Mouse (Mus musculus) c-Kit-positive CD71-positive TER-119-negative erythroid progenitor cells, embryonic 14.5 days (primary cell): ENCODE measurements around the gene Zdhhc13.

ENCODE experiments used
- DNase-seq: peaks from one replicate; pipeline ENCODE4 v3.0.0-alpha.2; 2013; ENCODE audit warnings: low read depth

Gene Zdhhc13

DNA sequence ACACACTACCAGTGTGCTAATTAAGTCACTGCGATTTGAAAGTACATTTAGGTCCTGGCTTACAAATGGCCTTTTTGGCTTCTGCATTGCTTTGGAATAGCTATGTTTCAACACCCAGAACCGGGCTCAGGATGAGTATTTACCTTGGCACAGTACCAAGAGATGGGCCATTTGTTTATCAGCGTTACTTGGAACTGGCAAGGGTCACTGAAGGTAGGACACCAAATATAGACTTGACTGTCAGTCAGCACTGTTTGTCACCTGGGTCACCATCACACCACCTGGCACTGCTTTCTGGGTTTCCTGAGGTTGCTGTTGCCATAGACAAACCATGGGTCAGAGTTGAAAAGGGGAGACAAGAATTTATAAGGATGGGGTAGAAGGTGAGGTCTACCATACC is 53.5 kb downstream of the Zdhhc13 start:
- no peak for DNase-seq

DNA sequence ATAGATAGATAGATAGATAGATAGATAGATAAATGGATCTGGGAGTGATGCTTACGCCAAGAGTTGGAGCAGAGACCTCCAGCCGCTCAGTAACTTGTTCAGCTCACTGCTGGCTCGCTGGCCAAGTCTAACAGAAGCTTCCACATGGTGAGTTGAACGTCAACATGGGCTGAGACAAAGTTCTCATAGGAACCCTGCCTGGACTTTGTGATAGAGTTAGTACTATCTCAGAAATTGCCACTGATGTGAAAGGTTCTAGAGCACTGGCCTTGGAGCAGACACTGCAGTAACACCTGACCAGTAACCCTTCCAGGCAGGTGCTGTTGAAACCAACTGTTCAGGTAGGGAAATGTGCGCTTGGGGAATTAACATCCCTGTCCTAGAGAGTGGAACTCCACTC is 54.7 kb downstream of the Zdhhc13 start:
- no peak for DNase-seq

DNA sequence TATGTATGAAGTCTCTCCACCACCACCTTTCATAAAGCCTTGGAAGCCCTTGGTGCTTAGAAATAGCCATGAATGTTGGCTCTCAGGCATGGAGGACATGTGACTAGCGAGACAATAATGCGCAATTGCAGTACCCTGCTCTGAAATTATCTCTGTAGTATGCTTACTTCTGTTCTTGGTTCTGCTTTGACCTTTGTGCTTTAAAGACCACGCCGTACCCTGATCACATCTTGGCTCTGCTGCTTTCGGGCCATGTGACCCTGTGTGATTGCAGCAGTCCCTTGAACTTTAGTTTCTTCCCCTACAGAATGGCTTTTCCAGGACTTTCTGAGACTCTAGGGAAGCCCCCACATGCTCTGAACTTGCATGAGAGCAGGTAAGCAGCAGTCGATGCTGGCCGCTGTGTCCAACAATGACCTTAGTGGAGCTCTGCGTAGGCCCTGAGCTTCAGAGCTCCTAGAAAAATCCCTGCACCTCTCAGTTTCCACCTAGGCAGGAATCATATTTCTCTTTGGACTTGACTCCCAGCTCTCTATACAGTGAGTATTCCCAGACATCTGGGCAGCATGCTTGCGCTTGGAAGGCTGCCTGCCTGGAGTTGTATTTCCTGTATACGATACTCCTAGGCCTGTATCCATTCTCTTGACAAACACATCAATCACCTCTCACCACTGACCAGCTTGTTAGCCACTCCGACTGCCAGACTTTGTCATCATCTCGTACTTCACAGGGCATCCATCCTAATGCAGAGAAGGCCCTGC is 56.6 kb downstream of the Zdhhc13 start:
- no peak for DNase-seq

DNA sequence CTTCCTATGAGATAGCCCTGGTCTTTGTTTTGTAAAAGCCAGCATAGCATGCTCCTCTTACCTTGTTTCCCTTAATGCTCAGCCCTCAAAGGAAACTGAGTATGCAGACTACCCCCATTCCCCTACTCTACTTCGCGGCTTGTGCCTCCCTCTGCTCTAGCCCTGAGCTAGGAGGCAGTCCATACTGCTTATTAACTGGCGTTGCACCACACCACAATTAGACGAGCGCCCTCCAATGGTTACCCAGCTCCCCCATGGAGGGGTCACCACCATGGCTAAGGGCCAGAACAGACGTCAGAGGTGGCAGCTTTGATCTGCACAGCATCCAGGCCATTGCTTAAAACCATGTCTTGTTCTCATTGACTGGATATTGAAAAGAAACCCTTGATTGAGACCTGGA is 58.0 kb downstream of the Zdhhc13 start:
- no peak for DNase-seq

DNA sequence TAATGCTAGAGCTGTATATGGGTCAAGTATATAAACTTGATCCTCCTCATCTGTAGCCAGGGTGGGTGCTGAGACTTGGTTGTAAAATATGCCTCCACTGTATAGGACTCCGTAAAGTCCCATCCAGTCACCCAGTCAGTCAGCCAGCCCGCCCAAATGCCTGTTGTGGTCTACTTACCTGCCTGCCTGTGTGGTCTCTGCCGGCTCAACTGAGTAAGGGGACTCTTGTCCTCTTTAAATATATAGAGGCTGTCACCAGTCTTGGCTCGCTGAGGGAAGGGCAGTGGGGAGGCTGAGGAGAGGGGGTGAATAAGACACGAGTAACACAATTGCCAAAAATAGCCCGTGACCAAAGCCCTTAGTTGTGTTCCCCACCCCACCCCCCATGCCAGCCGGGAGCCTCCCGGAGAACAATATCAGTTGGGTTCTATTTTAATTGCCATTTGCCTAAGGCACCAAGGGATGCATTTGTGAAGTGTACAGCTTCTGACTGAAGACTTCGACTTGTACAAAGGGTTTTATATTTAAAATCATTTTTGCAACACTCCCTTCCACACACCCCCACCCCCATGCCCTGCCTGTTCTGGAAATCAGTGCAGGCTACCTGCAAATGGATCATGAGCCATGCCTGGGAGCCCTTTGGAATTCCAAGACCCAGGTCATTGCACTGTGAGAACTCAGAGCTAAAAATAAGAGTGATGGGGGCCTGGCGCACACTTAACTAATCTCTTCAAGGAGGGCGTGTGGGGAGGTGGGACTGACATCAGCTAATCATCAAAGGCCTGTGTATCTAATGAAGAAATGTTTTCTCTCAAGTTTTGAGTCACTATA is 59.2 kb downstream of the Zdhhc13 start, which contains the start of gene Csrp3:
Gene Csrp3, minus strand, starts transcription at position 214 of the 831 bp plus-strand sequence.
- DNase-seq = no peak

DNA sequence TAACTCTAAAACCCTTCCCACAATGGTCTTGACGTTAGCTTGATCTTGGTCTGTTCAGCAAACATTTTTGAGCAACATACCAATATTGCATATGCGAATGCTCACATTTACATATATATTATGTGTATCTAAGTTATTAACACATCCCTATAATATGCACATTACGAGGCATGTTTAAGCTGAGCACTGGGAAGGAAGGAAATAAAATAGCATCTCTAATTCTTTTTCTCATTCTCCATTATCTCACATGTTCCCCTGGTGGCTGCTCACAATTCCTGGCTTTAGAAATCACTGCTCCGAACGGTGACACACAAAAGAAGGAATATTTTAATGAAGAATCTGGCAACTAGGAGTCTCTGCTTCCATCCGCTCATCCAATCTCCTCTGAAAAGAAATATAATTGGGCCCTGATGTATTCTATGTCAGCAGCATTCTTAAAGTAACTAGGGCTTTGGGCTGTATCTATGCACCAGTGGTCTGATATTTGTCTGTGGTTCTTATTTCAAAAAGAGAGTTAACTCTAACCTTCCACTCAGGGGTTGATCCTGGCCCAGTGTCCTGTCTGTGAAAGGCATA is 62.8 kb downstream of the Zdhhc13 start:
- no peak for DNase-seq

DNA sequence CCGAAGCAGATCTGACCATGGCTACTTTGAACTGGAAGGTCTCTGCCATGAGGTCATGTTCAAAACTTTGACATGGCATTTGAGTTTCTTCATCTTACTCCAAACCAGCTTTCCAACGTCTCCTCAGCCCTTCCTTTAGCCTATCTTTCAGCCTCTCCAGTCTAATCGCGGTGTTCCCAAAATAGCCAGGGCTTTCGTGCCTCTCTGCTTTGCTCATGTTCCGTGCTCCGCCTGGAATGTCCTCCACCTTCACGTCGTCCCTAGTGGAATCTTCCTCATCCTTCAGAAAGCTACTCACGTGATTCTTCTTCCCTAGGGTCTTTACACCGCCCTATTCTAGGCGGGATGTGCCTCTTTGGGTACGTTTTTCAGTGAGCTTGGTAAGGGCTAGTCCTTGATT is 64.7 kb downstream of the Zdhhc13 start:
- no peak for DNase-seq

DNA sequence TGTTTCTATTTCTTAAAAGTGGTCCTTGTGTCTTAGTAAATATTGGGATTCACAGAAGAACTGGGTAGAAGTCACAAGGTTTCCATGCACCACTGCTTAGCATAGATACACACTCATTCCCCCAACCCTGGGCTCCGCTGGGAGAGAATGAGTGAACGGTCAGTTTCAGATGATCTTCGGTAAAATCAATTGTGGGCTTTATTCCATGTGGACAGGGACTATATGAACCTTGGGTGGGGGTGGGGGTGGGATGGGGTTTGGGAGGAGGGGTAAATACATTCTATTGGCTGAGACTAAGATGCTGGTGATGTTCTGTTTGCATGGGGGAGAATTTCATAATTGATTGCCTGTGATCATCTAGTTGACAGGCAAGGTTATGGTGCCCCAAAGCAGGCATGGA is 66.7 kb downstream of the Zdhhc13 start:
- DNase-seq = no peak

DNA sequence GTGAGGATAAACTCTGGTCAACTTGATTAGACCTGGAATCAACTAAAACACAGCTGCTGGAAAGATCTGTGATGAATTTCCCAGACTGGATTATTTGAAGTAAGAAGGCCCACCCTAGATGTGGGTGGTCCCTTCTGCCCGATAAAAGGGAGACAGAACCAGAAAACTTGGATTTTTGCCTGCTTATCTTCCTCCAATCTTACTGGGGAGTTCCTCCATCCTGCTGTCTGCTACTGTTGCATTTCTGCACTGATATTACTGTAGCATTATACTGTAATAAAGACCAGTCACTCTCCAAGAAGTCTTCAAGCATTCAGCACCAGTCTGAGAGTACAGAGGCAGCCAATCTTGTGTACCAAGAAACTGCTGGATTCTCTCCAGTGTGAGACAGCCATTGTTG is 69.5 kb downstream of the Zdhhc13 start:
- no peak for DNase-seq

DNA sequence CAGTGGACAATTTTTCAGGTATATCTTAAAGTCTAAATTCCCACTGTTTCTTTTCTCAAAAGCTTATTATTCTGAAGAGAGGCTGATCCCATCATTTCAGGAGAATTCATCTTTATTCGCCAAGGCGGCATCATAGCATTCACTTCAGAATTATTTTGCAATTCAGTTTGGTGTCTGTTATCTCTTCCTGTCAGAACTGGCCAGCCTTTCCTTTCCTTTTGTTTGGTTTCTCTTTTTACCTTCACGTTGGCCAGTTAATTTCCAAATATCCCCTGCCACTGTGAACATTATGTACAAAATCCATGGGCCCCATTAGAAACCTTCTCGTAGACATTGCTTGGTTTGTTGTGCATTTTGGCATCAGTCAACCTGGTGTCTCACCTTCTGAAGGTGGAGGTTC is 70.6 kb downstream of the Zdhhc13 start:
- no peak for DNase-seq

DNA sequence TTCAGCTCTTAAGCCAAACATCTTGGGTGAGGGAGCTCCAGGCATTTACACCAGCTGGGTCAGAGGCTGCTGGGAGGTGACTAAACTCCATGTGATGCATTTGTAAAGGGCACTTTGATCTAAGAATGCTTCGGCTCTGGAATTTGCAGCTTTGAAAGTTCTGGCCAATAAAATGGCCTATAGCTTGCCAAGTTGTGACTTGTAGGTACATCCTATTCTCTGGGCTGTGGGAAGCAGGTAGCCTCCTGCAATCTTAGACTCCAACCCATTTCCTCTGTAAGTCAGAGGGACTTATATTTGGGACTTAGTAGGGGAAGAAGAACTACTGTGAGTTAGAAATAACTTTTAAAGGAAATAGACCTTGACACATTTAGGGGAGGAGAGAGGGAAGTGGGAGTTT is 72.1 kb downstream of the Zdhhc13 start:
- no peak for DNase-seq

DNA sequence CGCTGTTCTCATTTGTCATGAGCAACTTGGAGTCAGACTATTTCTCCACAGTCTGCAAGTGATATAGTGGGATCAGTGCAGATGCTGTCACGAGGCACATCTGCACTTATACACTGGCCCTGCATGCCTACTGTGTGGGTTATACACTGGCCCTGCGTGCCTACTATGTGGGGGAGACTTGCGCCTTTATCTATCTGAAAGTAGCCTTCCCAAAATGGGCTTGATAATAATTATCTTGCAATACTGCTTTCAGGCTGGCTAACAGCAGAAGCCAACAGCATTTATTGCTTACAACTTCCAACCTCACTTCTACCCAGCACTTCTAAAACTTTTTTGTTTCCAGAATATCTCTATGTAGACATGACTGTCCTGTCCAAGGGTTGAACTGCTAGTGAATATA is 73.0 kb downstream of the Zdhhc13 start:
- no peak for DNase-seq

DNA sequence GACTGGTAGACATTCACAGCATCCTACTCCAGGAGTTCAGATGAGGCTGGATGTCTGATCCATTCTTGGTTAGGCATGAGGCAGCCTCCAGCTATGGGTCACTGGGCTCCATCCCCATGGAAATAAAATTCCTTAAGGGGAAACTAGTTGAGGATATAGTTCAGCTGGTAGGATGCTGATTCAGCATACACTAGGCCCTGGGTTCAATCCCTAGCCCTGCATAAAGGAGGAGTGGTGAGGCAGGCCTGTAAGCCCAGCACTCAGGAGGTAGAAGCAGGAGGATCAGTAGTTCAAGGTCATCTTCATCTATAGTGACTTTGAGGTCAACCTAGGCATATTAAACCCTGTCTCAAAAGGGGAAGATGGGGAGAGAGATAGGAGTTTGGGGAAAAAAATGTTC is 75.4 kb downstream of the Zdhhc13 start:
- DNase-seq = no peak

DNA sequence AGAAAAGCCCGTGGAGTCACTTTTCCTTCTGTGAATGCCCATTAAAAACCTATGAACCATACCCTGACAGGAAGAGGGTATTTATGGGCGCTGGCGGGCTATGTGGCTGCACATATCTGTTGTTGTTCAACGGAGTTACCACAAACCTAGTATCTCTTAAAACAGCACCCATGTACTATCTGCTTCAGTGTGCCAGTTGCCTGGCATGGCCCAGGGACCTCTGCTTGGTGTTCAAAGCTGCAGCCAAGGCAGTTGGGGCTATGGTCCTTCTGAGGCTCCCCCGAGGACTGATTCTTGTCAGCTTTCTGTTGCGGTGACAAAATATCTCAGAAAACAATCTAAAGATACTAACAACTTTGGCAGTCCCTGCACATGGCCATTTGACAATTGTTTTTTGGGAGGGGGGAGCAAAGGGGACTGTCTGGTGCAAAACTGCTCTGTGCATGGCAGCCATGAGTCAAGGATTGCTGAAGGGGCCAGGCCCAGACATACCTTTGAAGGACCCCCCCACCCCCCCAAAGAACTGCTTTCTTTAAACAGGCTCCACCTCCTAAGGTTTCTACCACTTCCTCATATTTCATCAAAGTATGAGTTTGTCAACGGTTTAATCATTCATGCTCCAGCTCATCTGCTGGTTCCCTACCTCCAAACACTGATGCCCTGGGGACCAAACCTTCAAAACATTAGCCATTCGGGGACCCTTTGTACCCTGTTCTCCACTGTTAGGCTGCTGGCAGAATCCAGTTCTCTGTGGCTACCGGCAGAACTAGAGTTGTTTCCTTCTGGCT is 76.1 kb downstream of the Zdhhc13 start:
- no peak for DNase-seq

DNA sequence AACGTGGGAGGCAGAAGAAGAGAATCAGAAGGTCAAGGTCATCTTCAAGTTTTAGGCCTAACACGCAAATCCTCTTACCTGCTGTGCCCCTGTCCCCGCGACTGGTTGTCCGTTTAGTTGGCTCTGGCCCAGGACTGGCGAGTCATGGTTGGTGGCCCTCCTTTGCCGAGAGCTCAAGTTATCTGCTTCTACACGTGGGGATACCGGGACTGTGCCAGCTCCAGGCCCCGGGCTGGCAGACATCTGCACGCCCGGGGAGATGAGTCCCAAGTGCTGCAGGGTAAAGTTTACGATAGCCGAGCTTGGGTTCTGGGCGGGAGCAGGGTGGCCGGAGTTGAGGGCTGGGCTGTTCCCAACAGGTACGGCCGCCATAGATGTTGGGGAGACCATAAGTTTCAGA is 78.8 kb downstream of the Zdhhc13 start:
- DNase-seq = no peak

DNA sequence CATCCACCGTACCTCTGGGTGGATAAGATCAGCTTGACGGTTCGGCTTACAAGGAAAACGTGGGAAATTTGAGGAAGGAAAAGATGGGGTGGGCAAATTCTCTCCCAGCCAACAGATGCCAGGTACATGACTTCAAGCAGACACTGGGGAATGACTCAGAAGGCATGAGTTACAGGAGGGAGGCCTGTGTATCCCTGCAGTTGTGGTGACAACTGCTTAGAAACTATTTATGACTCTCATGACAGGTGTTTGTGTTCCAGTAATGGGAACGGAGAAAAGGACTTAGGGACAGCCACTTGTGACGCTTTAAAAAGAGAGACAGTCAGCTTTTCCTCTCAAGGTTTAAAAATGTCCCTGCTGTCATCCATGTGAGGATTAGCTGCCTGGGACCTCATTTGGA is 81.3 kb downstream of the Zdhhc13 start:
- DNase-seq = no peak

DNA sequence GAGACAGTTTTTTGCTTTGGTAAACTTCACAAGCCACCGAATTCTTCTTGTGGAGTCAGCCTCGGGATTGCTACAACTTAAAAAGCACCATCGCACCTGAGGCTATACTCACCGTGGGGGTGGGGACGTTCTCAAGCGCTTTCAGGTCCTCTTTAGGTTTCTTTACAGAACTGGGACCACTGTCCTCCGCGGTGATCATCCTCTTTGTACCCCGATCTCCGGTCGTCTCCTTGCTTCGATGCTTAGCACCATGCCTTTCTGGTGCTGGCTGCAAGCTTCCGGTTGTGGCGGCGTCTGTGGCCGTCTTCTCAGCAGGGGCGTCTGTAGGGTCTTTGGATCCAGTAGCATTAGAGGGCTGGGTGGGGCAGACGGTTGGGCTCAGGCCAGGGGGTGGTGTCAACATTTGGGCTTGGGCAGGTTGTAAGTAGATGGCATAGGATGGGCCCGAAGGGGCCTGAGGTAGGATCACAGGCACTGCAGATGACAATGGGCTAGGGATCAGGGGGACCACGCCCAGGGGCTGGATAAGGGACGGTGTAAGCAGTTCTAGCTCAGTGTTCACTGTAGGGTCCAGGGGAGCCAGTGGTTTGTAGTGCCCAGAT is 81.9 kb downstream of the Zdhhc13 start:
- no peak for DNase-seq

DNA sequence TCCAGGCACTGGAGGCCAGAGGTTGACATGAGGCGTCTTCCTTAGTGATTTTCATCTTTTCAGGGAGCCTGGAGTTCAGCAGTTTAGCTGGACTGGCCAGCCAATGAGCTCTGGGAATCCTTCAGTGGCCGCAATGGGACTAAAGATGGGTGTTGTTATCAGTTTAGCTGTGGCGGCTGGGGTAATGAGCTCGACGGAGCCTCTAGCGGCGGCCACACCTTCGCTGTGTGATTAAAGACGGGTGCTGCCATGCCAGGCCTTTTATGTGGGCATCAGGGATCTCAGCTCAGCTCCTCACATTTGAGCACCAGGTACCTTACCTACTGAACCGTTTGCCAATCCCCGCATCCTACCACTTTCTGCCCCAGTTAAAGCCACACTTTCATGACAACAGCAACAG is 82.5 kb downstream of the Zdhhc13 start:
- DNase-seq = no peak

DNA sequence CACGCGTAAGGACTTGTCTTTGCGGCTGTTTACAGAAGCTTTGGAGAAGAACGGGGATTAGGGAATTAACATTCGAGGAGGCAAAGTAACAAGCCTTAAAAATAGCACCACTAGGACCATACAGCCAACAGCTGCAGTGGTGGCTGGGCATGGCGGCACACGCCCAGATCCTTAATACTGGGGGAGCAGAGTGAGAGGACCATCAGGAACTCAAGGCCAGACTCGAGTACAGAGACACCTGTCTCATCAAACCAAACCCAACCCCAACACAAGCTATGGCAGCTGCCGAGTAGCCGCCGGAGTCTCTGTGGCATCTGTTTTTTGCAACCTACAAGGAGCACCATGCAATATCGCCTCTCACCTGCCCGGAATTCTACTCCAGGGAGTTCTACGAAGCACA is 86.3 kb downstream of the Zdhhc13 start:
- no peak for DNase-seq

DNA sequence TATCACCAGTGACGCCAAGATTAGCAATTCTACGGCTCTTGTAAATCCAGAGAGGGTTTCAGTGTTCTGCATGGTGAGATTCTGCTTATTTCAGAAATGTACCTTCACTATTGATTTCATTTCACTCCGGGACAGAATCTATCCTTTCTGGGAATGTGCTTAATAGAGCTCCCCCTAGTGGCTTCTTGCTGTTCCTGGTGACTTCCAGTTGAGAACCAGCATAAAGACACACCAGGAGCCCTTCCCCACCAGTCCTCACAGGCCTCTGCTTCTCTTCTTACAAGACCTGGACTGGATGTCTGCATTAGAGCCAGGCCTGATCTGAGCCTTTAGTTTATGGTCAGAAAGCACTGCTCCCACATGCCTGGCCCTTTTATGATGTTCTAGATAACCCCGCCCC is 87.7 kb downstream of the Zdhhc13 start:
- DNase-seq = peak; percentile 50
